Mouse (Mus musculus): ENCODE measurements around the gene Amh. TPM values are rescaled to one million over a fixed set of nuclear protein-coding genes. Genes with fewer than 3 reads are reported as not detected.
A peak's percentile ranks its signal among the peaks of the same experiment; 100 is the strongest.

The Amh gene
- polyA plus RNA-seq, 1 experiment from 2014 or later = not detected

- H3K4me2 ChIP-seq = no peak overlapping the region
- H3K27me3 ChIP-seq = no peaks in the 10 kb centered on the region
- ATAC-seq (ENCODE audit: insufficient number of reproducible peaks, low FRiP score, low TSS enrichment, low read depth) = no peak
- no peak overlapping the region for H3K9ac ChIP-seq
- H3K4me3 ChIP-seq = no peak overlapping the region
- H3K27ac ChIP-seq = no peak overlapping the region
- 82% methylated on average over 2 of the region's 2 CpGs for WGBS
- no peaks in the 10 kb centered on the region for H3K9me3 ChIP-seq
- H3K4me1 ChIP-seq = 0 out of 2 replicates have a peak, but pooled peaks cover 8% of the 10 kb centered on the region
- H3K36me3 ChIP-seq = peaks cover 98% of the 10 kb centered on the region
Measured at GRCm38 (mm10) chr10:80787517-80787916, 17.5 kb upstream of the Amh start.

GRCm38 (mm10) chr10:80790761-80791404 lies 14.2 kb upstream of the Amh start:
- no peak for ATAC-seq (ENCODE audit: insufficient number of reproducible peaks, low FRiP score, low TSS enrichment, low read depth)
- no peak overlapping the region for H3K4me3 ChIP-seq
- 86% methylated on average over 19 of the region's 19 CpGs for WGBS
- no peak overlapping the region for H3K4me2 ChIP-seq
- H3K36me3 ChIP-seq = peaks cover 97% of the 10 kb centered on the region
- H3K27ac ChIP-seq = peak overlapping the region; percentile 43; the same call in 1 of the 2 replicates
- 0 out of 2 replicates have a peak, but pooled peaks cover 8% of the 10 kb centered on the region for H3K4me1 ChIP-seq
- H3K27me3 ChIP-seq = no peaks in the 10 kb centered on the region
- H3K9ac ChIP-seq = no peak overlapping the region
- no peaks in the 10 kb centered on the region for H3K9me3 ChIP-seq

GRCm38 (mm10) chr10:80791476-80792174 lies 13.4 kb upstream of the Amh start:
- Histone ChIP-seq H3K4me1 (peaks cover 15% of the 10 kb centered on the region), H3K27ac (peak overlapping the region; percentile 43; the same call in 1 of the 2 replicates), H3K4me2 (no peak overlapping the region), H3K36me3 (peaks cover 97% of the 10 kb centered on the region), H3K9ac (no peak overlapping the region), H3K4me3 (no peak overlapping the region), H3K9me3 (no peaks in the 10 kb centered on the region), H3K27me3 (no peaks in the 10 kb centered on the region)
- WGBS = 79% methylated on average over 33 of the region's 33 CpGs
- no peak for ATAC-seq (ENCODE audit: insufficient number of reproducible peaks, low FRiP score, low TSS enrichment, low read depth)

GRCm38 (mm10) chr10:80792175-80793032 lies 12.6 kb upstream of the Amh start:
- 67% methylated on average over 41 of the region's 41 CpGs for WGBS
- H3K9ac ChIP-seq = no peak overlapping the region
- H3K4me1 ChIP-seq = peaks cover 22% of the 10 kb centered on the region
- ATAC-seq (ENCODE audit: insufficient number of reproducible peaks, low FRiP score, low TSS enrichment, low read depth) = no peak
- H3K27me3 ChIP-seq = no peaks in the 10 kb centered on the region
- H3K4me2 ChIP-seq = no peak overlapping the region
- H3K36me3 ChIP-seq = peaks cover 90% of the 10 kb centered on the region
- no peak overlapping the region for H3K4me3 ChIP-seq
- no peaks in the 10 kb centered on the region for H3K9me3 ChIP-seq
- no peak overlapping the region for H3K27ac ChIP-seq

GRCm38 (mm10) chr10:80793033-80793784 lies 11.8 kb upstream of the Amh start:
- 91% methylated on average over 13 of the region's 13 CpGs for WGBS
- Histone ChIP-seq H3K9me3 (no peaks in the 10 kb centered on the region), H3K27me3 (no peaks in the 10 kb centered on the region), H3K27ac (no peak overlapping the region), H3K36me3 (peaks cover 82% of the 10 kb centered on the region), H3K9ac (no peak overlapping the region), H3K4me3 (no peak overlapping the region), H3K4me2 (no peak overlapping the region), H3K4me1 (peaks cover 22% of the 10 kb centered on the region)
- no peak for ATAC-seq (ENCODE audit: insufficient number of reproducible peaks, low FRiP score, low TSS enrichment, low read depth)

GRCm38 (mm10) chr10:80793803-80794202 lies 11.2 kb upstream of the Amh start:
- Histone ChIP-seq H3K4me1 (peaks cover 22% of the 10 kb centered on the region), H3K4me3 (no peak overlapping the region), H3K27ac (no peak overlapping the region), H3K27me3 (no peaks in the 10 kb centered on the region), H3K9ac (no peak overlapping the region), H3K9me3 (no peaks in the 10 kb centered on the region), H3K36me3 (peaks cover 76% of the 10 kb centered on the region), H3K4me2 (no peak overlapping the region)
- ATAC-seq (ENCODE audit: insufficient number of reproducible peaks, low FRiP score, low TSS enrichment, low read depth) = no peak
- 82% methylated on average over 4 of the region's 4 CpGs for WGBS

GRCm38 (mm10) chr10:80794750-80795149 lies 10.3 kb upstream of the Amh start:
- H3K9ac ChIP-seq = no peak overlapping the region
- no peak overlapping the region for H3K27ac ChIP-seq
- no peak overlapping the region for H3K4me3 ChIP-seq
- H3K36me3 ChIP-seq = peaks cover 68% of the 10 kb centered on the region
- no peaks in the 10 kb centered on the region for H3K9me3 ChIP-seq
- no peak for ATAC-seq (ENCODE audit: insufficient number of reproducible peaks, low FRiP score, low TSS enrichment, low read depth)
- WGBS = 91% methylated on average over 8 of the region's 8 CpGs
- H3K4me2 ChIP-seq = no peak overlapping the region
- H3K27me3 ChIP-seq = no peaks in the 10 kb centered on the region
- H3K4me1 ChIP-seq = peaks cover 27% of the 10 kb centered on the region

- WGBS = 84% methylated on average over 9 of the region's 9 CpGs
- ATAC-seq (ENCODE audit: insufficient number of reproducible peaks, low FRiP score, low TSS enrichment, low read depth) = no peak
- Histone ChIP-seq H3K4me2 (peak overlapping the region; percentile 54), H3K36me3 (peaks cover 66% of the 10 kb centered on the region), H3K27ac (peak overlapping the region; percentile 2; the same call in 1 of the 2 replicates), H3K4me3 (peak overlapping the region; percentile 93), H3K27me3 (no peaks in the 10 kb centered on the region), H3K9me3 (no peaks in the 10 kb centered on the region), H3K4me1 (peaks cover 35% of the 10 kb centered on the region), H3K9ac (0 out of 2 replicates have a peak overlapping the region, but pooled peaks have one; percentile 5)
Measured at GRCm38 (mm10) chr10:80796307-80796848, 8.7 kb upstream of the Amh start.

GRCm38 (mm10) chr10:80797186-80798149 lies 7.6 kb upstream of the Amh start:
- H3K36me3 ChIP-seq = peaks cover 66% of the 10 kb centered on the region
- 1% methylated on average over 59 of the region's 59 CpGs for WGBS

More at GRCm38 (mm10) chr10:80797186-80798149, 7.6 kb upstream of the Amh start:
- Histone ChIP-seq H3K27me3 (no peaks in the 10 kb centered on the region), H3K27ac (peak overlapping the region; percentile 98), H3K4me1 (peaks cover 27% of the 10 kb centered on the region), H3K4me2 (peak overlapping the region; percentile 54), H3K9me3 (no peaks in the 10 kb centered on the region), H3K4me3 (peak overlapping the region; percentile 93), H3K9ac (peak overlapping the region; percentile 98)
- peak; percentile 46 for ATAC-seq (ENCODE audit: insufficient number of reproducible peaks, low FRiP score, low TSS enrichment, low read depth)

Measured in limb, embryonic 15.5 days (tissue).